Mouse (Mus musculus) heart, postnatal 36 days (tissue): ENCODE measurements at regions not wholly inside any gene's neighbourhood (a gene's known extent, or its start where the extent isn't known, plus 50 kb on each side); places are given as distances from the start of the nearest gene placed in this dataset.

Source experiments
- DNase-seq, 2 experiments: peaks; one replicate each; pipeline ENCODE4 v3.0.0; 2021 to 2022
- intact Hi-C: fragments of 180-260 bp; cut with DNase I; formaldehyde crosslinking; loops from one replicate; pipeline ENCODE4 v1.15.1; 2025

GRCm38 (mm10) chr5:7428291-7428690, 83.7 kb upstream of the Zfp804b start:
- intact Hi-C loops: loop anchor here (1.0 kb wide), 1 partner anchor 8 kb away; no protein-coding TSS in a partner anchor
- DNase-seq: no peak

DNA sequence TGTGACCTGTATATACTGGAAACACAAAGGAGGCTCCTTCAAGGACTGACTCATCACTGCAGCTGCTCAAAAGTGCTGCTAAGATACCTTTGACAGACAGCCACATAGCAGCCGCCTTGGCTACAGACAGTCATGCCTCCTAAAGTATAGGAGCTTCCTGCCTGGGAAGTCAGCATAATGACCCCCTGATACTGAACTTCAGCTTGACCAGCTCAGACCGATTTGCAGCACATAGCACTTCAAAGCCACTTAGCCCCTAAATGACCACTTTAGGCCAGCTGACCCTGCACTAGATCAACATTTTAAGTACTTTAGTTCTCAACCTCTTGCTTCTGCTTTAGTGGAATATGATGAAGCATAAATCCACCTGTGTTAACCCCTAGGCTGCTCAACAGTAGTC, 91.9 kb upstream of the Zfp804b start:
- intact Hi-C loops: loop anchor here (1.0 kb wide), 1 partner anchor 8 kb away; no protein-coding TSS in a partner anchor
- no peak for DNase-seq

DNA sequence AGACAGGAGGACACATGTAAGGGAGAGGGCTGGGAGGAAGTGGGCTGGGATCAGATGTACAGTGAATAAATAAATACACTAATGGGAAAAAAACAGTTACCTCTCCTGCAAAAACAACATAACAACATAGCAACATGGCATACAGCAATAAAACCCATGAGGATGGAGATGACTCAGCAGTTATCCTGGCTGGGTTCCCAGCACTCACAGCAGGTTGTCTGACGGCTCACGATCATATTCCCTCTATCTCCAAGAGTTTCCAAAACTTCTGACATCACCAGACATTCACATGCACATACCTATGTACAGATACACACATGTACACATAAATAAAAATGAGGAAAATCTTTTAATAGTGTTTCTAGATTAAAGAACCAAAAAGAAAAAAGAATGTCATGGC, 103.4 kb upstream of the Zfp804b start:
- intact Hi-C loops: no loop called here
- no peak for DNase-seq

DNA sequence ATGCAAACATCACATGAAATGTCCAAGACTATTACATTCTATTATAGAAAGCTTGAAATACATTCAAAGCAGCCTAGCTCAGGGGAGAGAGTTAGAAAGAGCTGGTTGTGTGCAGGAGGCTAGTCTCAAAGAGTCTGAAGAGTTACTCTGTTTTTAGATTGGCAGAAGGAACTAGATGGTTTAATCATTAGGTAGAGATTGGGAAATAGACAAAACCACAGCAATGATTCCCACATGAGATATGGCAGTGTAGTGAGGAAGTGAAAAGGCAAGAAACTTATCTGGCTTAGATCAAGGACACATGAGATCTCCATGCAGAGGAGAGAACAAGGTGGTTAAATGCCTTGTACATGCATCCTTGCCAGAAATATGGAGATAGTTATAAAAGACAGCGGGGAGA, 110.3 kb upstream of the Zfp804b start:
- no peak for DNase-seq
- intact Hi-C loops: no loop called here

GRCm38 (mm10) chr5:7457102-7457501, 112.5 kb upstream of the Zfp804b start:
- no peak for DNase-seq
- intact Hi-C loops: no loop called here

DNA sequence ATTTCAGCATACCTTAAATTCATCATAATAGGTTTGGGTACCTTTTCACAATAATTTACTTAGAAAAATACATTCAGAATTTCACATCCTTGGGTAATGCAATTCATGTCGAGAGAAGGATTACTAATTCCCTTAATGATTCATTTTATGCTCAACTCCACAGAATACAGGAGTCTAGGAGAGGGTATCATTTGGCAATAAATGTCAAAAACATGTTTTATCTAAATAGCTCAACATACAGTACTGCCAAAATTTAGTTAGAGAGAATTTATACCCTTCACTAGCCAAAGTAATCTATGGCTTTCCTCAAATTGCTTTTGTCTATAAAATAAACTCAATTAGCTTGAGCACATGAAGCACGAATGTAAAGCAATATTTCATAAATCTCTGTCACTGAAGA, 144.6 kb upstream of the Zfp804b start:
- DNase-seq: no peak
- intact Hi-C loops: no loop called here

GRCm38 (mm10) chr5:7489602-7490001, 145.0 kb upstream of the Zfp804b start:
- DNase-seq: no peak
- intact Hi-C loops: no loop called here

GRCm38 (mm10) chr5:7517520-7518181, 173.1 kb upstream of the Zfp804b start:
- intact Hi-C loops: no loop called here
- DNase-seq: no peak

GRCm38 (mm10) chr5:7532686-7533199, 188.2 kb upstream of the Zfp804b start:
- intact Hi-C loops: no loop called here
- DNase-seq: no peak

- intact Hi-C loops: no loop called here
Measured at GRCm38 (mm10) chr5:7539812-7540645, 195.5 kb upstream of the Zfp804b start.

DNA sequence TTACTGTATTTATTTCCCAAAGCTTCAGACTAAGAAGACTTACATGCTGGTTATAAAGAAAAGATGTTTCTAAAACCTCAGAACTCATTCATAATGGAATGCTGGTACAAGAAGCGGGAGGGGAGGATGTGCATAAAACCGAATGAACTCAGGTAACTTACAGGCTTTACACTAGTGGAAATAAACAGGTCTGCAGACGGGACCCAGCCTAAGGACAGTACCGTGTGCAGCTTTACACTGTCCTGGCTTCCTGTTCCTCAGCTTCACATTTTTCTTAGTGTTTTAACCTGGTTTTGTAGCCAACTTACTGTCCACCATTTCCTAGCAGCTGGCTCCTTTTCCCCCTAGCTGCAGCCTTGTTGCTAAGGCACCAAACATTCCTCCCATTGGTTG, 196.1 kb upstream of the Zfp804b start:
- intact Hi-C loops: no loop called here

More at GRCm38 (mm10) chr5:7539812-7540645, 195.5 kb upstream of the Zfp804b start:
- no peak for DNase-seq

DNA sequence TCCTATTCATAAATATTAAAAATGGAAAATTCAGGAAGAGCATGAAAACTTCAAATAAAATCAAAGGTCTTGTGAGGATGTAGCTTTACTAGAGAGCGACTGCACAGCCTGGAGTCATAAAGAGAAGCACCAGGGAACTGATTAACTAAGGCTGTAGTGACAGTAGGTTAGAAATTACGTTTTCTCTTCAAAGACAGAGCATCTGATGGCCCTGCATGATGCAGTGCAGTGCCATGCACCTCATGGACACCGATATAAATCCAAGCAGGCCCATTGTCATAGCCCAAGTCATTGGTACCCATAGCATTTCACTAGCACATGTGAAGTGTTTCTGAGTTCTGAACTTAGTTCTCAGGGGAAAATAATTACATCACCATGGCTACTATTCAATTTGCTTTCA, 199.3 kb upstream of the Zfp804b start:
- no peak for DNase-seq
- intact Hi-C loops: no loop called here

More for the DNA sequence above, 196.1 kb upstream of the Zfp804b start:
- no peak for DNase-seq

DNA sequence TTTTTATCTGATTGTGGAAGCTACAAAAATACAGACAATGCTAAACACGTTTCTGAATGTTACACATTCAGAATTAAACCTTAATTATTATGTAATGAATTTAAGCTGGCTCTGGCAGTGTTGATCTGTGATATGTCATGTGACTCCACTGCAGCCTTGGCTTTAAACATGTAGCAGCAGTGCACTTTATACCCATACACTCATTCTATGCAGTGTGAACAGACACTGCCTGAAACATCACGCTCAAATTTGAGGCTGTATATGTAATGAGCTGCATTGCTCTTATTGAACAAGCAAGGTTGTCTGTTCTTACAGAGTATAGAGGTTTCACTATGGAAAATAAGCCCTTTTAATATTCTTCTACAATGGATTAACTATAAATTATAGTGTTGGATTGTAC, 235.9 kb upstream of the Zfp804b start:
- DNase-seq: no peak
- intact Hi-C loops: no loop called here

DNA sequence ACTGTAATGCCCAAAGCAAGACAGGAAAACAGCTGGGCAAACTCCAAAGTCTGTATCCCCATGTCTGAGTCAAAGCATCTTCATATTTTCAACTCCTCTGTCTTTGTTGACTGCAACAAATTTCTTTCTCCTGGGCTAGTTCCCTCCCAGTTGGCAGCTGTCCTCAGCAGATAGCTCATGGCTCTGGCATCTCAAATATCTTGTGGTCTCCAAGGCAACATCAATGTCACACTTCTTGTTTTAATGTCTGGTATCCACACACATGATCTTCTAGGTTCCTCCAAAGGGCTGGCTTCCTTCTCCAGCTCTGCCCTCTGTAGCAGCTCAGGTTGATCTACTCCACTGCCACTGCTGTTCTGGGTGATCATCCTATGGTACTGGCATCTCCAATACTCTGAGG, 242.0 kb upstream of the Zfp804b start:
- intact Hi-C loops: no loop called here
- no peak for DNase-seq

DNA sequence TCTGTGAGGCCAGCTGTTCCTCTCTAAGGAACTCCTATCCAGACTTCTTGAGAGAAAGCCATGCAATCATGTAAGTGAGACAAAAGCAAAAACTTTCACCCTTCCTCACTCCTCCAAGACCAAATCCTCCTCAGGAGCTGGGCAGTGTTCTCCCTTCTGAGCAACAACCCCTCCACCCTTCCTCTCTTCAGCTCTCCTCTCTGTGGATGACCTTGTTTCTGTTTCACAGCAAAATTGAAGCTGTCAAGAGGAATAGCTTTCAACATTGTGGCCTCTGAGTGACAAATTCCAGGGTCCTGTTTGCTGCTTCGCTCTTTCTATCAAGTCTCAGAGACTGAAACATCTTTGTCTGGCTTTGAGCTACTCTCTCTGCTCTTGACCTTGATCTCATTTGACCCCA, 255.9 kb upstream of the Zfp804b start:
- intact Hi-C loops: no loop called here
- no peak for DNase-seq

DNA sequence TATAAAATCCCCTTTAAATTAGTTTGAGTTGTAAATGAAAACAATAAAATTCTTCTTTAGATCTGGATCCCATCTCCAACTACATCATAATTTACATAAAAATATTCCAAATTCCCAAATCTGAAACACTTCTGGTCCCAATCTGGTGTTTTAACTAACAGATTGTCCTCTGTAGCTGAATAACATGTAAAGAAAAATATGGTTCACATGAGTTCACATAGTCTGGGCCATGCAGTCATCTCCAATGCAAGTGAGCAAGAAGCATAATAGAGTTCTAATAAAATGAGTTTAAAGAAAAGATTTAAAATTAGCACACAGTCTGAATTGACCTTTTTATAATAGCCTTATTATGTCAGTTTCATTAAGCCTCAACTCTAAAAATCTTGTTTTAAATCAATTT, 263.0 kb upstream of the Zfp804b start:
- DNase-seq: no peak
- intact Hi-C loops: no loop called here

DNA sequence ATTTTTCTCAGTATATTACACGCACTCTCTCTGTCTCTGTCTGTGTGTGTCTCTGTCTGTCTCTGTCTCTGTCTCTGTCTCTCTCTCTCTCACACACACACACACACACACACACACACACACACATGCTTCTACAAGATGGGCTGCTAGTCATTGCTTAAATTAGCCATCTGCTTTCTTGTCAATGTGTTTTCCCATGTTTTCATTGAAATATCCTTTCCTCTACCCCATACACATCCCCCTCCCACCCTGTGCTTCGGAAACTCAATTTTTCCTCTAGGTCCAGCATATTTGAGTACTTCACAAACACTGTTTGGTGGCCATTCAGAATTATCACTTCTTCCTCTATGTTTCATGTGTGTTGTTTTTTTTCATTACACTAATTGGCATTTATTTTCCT, 263.4 kb upstream of the Zfp804b start:
- intact Hi-C loops: no loop called here
- no peak for DNase-seq

- intact Hi-C loops: no loop called here
Measured at GRCm38 (mm10) chr5:7655280-7655679, 305.0 kb upstream of the Steap4 start.

DNA sequence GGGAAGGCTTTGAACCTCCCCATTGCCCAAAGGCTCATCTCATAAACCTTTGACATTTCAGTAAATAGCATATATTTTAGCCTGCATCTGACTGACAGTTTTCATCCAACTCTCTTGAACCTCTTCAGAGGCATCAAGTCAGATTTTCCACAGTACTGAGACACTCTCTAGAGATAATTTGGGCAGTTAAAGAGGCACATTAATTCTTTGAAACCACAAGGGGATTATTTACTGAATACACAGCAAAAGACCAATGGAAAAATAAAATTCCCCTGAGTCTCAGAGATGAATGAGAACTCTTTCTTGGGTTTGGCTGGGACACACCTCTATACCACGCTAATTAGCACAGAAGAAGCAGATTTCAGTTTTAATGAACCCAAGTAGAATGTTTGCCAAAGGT, 258.5 kb upstream of the Steap4 start:
- DNase-seq: no peak
- intact Hi-C loops: no loop called here

More at GRCm38 (mm10) chr5:7655280-7655679, 305.0 kb upstream of the Steap4 start:
- DNase-seq: no peak

DNA sequence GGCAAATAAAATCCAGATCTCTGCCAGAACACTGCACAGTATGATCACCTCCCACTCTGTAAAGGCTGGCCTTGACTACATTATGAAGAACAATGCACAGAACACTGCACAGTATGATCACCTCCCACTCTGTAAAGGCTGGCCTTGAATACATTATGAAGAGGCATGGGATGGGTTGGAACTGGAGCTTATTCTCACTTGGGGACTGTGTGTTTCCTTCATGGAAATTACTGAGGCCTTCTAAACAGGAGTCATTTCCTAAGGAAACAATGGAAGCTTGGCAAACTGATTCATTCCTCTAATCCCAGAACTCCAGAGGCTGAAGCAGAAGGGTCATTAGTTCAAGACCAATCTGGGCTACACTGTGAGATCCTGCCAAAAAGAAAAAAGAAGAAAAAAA, 240.7 kb upstream of the Steap4 start:
- no peak for DNase-seq
- intact Hi-C loops: no loop called here

- no peak for DNase-seq
- intact Hi-C loops: no loop called here
Measured at GRCm38 (mm10) chr5:7720061-7720460, 240.2 kb upstream of the Steap4 start.

- no peak for DNase-seq
- intact Hi-C loops: no loop called here
Measured at GRCm38 (mm10) chr5:7720688-7721087, 239.6 kb upstream of the Steap4 start.
